Mouse (Mus musculus): Measurements from ENCODE around the gene Trem2.
"Not testable (repeated sequence)": the region's sequence is repeated elsewhere in the genome, so short reads cannot be mapped to it uniquely, and the experiment has no call there.

Gene Trem2

GRCm38 (mm10) chr17:48346231-48346630 lies at the start of gene Trem2:
Gene Trem2, plus strand, starts transcription at chr17:48346401.
- in situ Hi-C loops (cut with MboI, MseI), result no loop called here

- in situ Hi-C loops (cut with MboI, MseI), result loop anchor here (10.0 kb wide), 1 partner anchor 704 kb away; no protein-coding TSS in a partner anchor
Observed at GRCm38 (mm10) chr17:48299203-48299602, 47.0 kb upstream of the Trem2 start, which contains the start of gene Treml2. Gene Treml2, plus strand, starts transcription at chr17:48299498.

- in situ Hi-C loops (cut with MboI, MseI), result loop anchor here (10.0 kb wide), 1 partner anchor 705 kb away; no protein-coding TSS in a partner anchor
Observed at GRCm38 (mm10) chr17:48299756-48300155, 46.4 kb upstream of the Trem2 start.

GRCm38 (mm10) chr17:48300199-48300598 lies 46.0 kb upstream of the Trem2 start:
- in situ Hi-C loops (cut with MboI, MseI), result no loop called here

GRCm38 (mm10) chr17:48300861-48301260 lies 45.3 kb upstream of the Trem2 start:
- in situ Hi-C loops (cut with MboI, MseI), result no loop called here

- in situ Hi-C loops (cut with MboI, MseI), result no loop called here
Observed at GRCm38 (mm10) chr17:48301792-48302191, 44.4 kb upstream of the Trem2 start.

GRCm38 (mm10) chr17:48312124-48312523 lies 34.1 kb upstream of the Trem2 start:
- in situ Hi-C loops (cut with MboI, MseI), result no loop called here

- in situ Hi-C loops (cut with MboI, MseI), result not testable (repeated sequence)
Observed at GRCm38 (mm10) chr17:48315905-48316579, 30.2 kb upstream of the Trem2 start, which contains the start of gene B430306N03Rik. Gene B430306N03Rik, plus strand, starts transcription at chr17:48316141.

GRCm38 (mm10) chr17:48318686-48319085 lies 27.5 kb upstream of the Trem2 start:
- in situ Hi-C loops (cut with MboI, MseI), result no loop called here

GRCm38 (mm10) chr17:48321279-48321678 lies 24.9 kb upstream of the Trem2 start:
- in situ Hi-C loops (cut with MboI, MseI), result no loop called here

GRCm38 (mm10) chr17:48323236-48323635 lies 23.0 kb upstream of the Trem2 start:
- in situ Hi-C loops (cut with MboI, MseI), result no loop called here

GRCm38 (mm10) chr17:48324258-48324657 lies 21.9 kb upstream of the Trem2 start:
- in situ Hi-C loops (cut with MboI, MseI), result no loop called here

GRCm38 (mm10) chr17:48325093-48325492 lies 21.1 kb upstream of the Trem2 start:
- in situ Hi-C loops (cut with MboI, MseI), result no loop called here

GRCm38 (mm10) chr17:48325638-48326037 lies 20.6 kb upstream of the Trem2 start:
- in situ Hi-C loops (cut with MboI, MseI), result no loop called here

GRCm38 (mm10) chr17:48326656-48327055 lies 19.5 kb upstream of the Trem2 start:
- in situ Hi-C loops (cut with MboI, MseI), result no loop called here

- in situ Hi-C loops (cut with MboI, MseI), result no loop called here
Observed at GRCm38 (mm10) chr17:48332524-48332923, 13.7 kb upstream of the Trem2 start.

GRCm38 (mm10) chr17:48334186-48334585 lies 12.0 kb upstream of the Trem2 start:
- in situ Hi-C loops (cut with MboI, MseI), result no loop called here

- in situ Hi-C loops (cut with MboI, MseI), result loop anchor here (5.0 kb wide), 2 partner anchors 65 to 220 kb away; no protein-coding TSS in a partner anchor
Observed at GRCm38 (mm10) chr17:48336857-48337256, 9.3 kb upstream of the Trem2 start.

- in situ Hi-C loops (cut with MboI, MseI), result no loop called here
Observed at GRCm38 (mm10) chr17:48340267-48340666, 5.9 kb upstream of the Trem2 start.

GRCm38 (mm10) chr17:48341947-48342346 lies 4.3 kb upstream of the Trem2 start:
- in situ Hi-C loops (cut with MboI, MseI), result no loop called here

- in situ Hi-C loops (cut with MboI, MseI), result no loop called here
Observed at GRCm38 (mm10) chr17:48343065-48343464, 3.1 kb upstream of the Trem2 start.

GRCm38 (mm10) chr17:48345824-48346223 lies 377 bp upstream of the Trem2 start:
- in situ Hi-C loops (cut with MboI, MseI), result no loop called here

GRCm38 (mm10) chr17:48346834-48347233 lies 633 bp downstream of the Trem2 start:
- in situ Hi-C loops (cut with MboI, MseI), result no loop called here

Measured in regulatory T cell (primary cell).